13 mouse cellular contexts compared by ENCODE assay signal in the genomic region with DNA sequence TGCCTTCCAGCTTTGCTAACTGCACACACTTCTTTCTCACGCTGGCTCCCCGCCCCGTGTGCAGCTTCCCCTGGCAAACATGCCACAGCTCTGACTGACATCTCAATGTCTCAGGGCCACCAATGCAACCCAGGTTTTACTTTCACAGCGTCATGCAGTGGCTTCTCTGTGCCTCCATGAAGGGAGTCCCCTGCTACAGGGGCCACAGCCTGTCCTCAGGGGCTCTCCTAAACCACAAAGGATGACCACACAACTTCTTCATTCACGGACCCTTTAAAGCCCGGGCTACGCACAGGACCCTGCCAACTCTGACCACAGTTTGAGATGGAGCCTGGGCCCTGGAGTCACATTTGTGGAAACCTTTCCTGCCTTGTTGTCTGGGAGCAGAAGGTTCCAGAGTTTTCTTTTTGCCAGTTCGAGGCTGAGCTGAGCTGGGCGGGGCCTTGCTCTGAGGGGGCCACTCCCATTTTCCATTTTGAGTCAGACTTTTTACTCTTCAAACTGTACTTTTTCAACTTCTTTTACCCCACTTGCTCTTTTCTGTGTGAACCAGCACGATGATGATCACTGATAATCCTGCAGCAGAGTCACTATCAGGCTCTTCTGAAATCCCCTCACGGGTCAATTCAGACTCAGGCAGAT.
DNase-seq lines count a peak whose midpoint lies in the region; ATAC-seq lines count a peak whose summit lies in the region.
"Had no signal": no experiment of that assay in that cellular context is flagged by ENCODE, and none has a peak within 500 bp of the region (broad histone marks: within the 10 kb centered on the region; RNA-seq: fewer than 3 reads in every experiment).

No protein-coding gene starts in this region.

- no peak for DNase-seq in kidney, adult 8-10 months
- DNase-seq in 3T3-L1 (ENCODE audit: low read depth, low spot score), result peak; percentile 27
- peak; percentile 37 for DNase-seq in T-cell, adult 2 months (ENCODE audit: low spot score)
- no peak for DNase-seq in left cerebral cortex, adult 11 months (ENCODE audit: low spot score)
- DNase-seq in adrenal gland, postnatal 4 days (ENCODE audit: low spot score in 2 of 2), result no peak
- DNase-seq: adrenal gland, postnatal 14 days; forebrain, postnatal 0 days; gastrocnemius, postnatal 25 days; liver had no signal

- H3K4me3 ChIP-seq in kidney, embryonic 15.5 days (replicated peaks), result no peak overlapping the region
- no peak overlapping the region for H3K4me3 ChIP-seq in forebrain, embryonic 12.5 days (replicated peaks)
- H3K4me3 ChIP-seq: hindbrain, embryonic 15.5 days had no signal

- H3K9me3 ChIP-seq in kidney, embryonic 15.5 days (replicated peaks), result no peaks in the 10 kb centered on the region
- H3K9me3 ChIP-seq in forebrain, embryonic 12.5 days, result no peaks in the 10 kb centered on the region
- H3K9me3 ChIP-seq: hindbrain, embryonic 15.5 days had no signal

- H3K27me3 ChIP-seq in kidney, embryonic 15.5 days, result peaks cover 5% of the 10 kb centered on the region; the same call in 1 of the 2 replicates
- H3K27me3 ChIP-seq in forebrain, embryonic 12.5 days, result no peaks in the 10 kb centered on the region
- H3K27me3 ChIP-seq: hindbrain, embryonic 15.5 days had no signal

- peak overlapping the region; percentile 28; the same call in 1 of the 2 replicates for H3K27ac ChIP-seq in kidney, embryonic 15.5 days
- no peak overlapping the region for H3K27ac ChIP-seq in forebrain, embryonic 12.5 days
- H3K27ac ChIP-seq: hindbrain, embryonic 15.5 days had no signal

- H3K4me2 ChIP-seq in kidney, embryonic 15.5 days, result no peak overlapping the region
- no peak overlapping the region for H3K4me2 ChIP-seq in forebrain, embryonic 12.5 days
- H3K4me2 ChIP-seq: hindbrain, embryonic 15.5 days had no signal

- 77% methylated on average over 11 of the region's 11 CpGs for WGBS in kidney, embryonic 15.5 days
- WGBS in forebrain, embryonic 12.5 days, result 89% methylated on average over 11 of the region's 11 CpGs

- peaks cover 24% of the 10 kb centered on the region for H3K4me1 ChIP-seq in kidney, embryonic 15.5 days
- peaks cover 7% of the 10 kb centered on the region; the same call in 1 of the 2 replicates for H3K4me1 ChIP-seq in forebrain, embryonic 12.5 days

- ATAC-seq in kidney, embryonic 15.5 days (replicated peaks; ENCODE audit: low FRiP score), result no peak
- ATAC-seq in megakaryocyte-erythroid progenitor cell, adult 5-6 weeks (replicated peaks; ENCODE audit: low FRiP score, low TSS enrichment, poor library complexity, severe bottlenecking), result 0 out of 2 replicates have a peak, but pooled peaks have one; percentile 48
- ATAC-seq in forebrain, embryonic 12.5 days (ENCODE audit: low FRiP score), result no peak
- ATAC-seq: forebrain, postnatal 0 days had no signal

- H3K9ac ChIP-seq in kidney, embryonic 15.5 days, result no peak overlapping the region
- no peak overlapping the region for H3K9ac ChIP-seq in forebrain, embryonic 12.5 days
- H3K9ac ChIP-seq: forebrain, postnatal 0 days; hindbrain, embryonic 15.5 days had no signal

- no peaks in the 10 kb centered on the region for H3K36me3 ChIP-seq in kidney, embryonic 15.5 days
- H3K36me3 ChIP-seq in forebrain, embryonic 12.5 days (replicated peaks), result no peaks in the 10 kb centered on the region
- H3K36me3 ChIP-seq: hindbrain, embryonic 15.5 days had no signal

Comparison
In these comparisons a context has a peak if more than half of its experiments do, and no peak if none do; other contexts are left out.
1. DNase-seq: peak in 3T3-L1 (single experiment) and T-cell, adult 2 months (single experiment); none in kidney, adult 8-10 months (0 of 2), left cerebral cortex, adult 11 months (single experiment) and adrenal gland, postnatal 4 days (0 of 2).